Mouse (Mus musculus): ENCODE measurements around the gene Hist2h2aa1.
"Not testable (repeated sequence)": the region's sequence is repeated elsewhere in the genome, so short reads cannot be mapped to it uniquely, and the experiment has no call there.

Gene Hist2h2aa1

DNA sequence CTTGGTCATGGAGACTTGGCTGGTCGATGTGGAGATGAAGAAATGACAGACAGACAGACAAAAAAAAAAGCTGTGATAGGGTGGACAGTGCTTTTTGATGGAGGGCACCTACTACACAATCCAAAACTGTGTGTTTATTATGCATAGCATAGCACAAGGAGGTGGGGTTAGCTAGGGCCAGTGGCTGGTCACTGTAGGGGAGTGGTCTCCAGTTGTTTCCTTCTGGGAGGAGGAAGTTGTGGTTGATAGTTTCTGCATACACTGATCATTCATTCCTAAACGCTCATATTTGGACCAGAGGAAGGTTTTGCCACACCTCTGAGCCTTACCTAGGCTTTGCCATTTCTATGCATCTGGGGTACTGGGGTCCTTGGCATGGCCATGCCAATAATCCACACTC is 14.9 kb upstream of the Hist2h2aa1 start:
- DNase-seq (ENCODE audit: low read depth, low spot score): no peak

DNA sequence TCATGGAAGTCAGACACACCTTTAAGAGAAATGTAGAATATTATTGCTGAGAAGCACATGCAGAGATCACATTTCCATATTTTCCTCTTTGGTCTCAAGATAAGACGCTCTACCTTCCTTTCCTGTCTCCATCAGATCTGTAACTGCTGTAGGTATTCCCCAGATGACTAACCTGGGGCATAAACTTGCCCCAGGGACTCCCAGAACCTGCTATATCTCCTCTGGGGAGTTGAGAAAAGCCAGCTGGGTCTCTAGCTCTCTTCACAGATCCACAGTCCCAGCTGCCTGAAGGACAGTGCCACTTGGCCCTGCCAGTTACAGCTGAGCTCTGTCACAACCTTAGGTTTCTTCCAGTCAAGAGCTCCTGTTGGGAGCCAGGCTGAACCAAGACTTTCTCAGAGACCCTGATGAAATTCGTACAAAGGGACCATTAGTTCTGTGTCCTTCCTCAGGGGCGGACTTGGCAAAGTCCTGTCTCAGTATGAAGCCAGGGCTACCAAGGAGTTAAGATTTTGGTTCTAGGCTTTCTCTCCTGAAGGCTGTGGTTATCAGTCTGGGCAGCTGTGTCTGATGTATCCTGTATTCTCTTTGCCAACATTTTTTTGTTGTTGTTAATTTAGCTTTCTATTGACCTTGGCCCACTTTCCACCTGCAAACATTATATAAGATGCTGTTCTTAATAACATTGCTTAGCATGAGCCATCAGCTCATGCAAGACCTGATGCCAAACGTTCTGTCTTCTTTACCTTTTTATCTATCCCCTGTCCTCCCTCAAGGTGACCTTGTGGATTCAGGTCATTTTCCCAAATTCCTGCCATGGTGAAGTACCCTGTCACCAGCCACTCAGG is 14.2 kb upstream of the Hist2h2aa1 start:
- DNase-seq (ENCODE audit: low read depth, low spot score): no peak

DNA sequence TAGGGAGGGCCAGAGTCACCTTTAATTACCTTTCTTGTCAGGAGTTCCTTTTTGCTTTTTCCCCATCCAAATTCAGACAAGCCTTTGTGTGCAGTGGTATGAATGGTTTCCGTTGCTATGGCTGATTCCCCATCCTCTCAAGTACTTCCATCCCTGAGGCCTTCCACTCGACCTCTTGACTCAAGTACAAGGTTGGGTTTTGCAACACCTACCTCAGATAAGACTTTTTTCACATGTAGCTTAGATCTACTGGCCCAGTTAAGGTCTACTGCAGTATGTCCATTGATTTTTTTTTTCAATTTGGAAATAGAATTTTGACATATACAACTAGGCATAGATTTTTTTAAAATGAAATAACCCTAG is 13.6 kb upstream of the Hist2h2aa1 start:
- no peak for DNase-seq (ENCODE audit: low read depth, low spot score)

DNA sequence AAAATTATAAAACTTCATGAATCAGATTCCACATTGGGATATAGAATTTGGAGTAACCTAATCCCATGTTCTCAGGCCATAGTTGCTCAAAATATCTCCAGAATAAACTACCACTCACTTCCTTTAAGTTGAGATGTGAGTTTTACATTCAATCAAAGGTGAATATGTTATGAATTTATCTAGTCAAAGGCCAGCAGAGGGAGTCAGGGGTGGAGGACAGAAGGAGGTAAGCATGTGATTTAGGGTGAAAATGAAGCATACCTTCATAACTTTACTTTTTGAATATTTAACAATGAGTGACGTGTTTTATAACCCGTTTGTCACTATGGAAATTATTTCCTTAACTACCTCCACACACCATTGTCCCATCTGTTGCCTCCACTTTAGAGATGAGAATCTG is 10.4 kb upstream of the Hist2h2aa1 start:
- DNase-seq (ENCODE audit: low read depth, low spot score): no peak

DNA sequence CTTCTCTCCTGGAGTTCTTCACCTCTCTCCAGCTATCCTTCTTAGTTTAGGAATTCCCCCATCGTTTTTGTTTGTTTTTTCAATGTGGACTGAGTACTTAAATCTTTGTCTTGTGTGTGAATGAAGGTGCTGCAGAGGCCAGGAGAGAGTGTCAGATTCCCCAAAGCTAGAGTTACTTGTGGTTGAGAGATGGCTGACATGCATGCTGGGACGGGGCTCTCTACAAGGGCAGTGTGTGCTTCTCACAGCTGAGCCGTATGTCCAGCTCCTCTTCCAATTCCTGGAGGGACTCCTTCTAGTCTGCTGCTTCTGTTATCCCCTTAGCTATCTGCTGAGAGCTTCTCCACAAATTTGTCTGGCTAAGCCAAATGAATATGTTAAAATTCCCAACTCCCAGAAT is 9.5 kb upstream of the Hist2h2aa1 start:
- DNase-seq (ENCODE audit: low read depth, low spot score): no peak

DNA sequence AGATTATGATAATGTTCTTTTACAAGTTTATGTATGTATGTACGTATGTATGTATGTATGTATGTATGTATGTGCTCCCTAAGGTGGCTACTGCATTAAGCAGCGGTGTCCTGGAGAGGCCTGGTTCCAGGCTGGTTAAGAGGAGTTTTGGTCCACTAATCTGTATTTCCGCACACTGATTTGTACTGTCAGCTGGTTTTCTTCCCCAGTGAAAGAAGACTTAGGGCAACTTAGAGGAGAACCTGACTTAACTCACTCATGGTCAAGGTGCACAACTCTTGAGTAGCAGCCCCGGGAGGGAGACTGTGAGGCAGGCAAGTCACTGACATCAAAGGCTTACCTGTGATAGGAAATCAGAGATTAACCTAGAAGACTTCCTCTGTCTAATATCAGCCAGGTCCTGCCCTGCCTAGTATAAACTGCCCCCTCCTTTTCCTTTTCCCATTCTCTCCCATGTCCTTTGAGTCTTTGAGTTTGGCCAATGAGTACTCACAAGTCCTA is 8.4 kb upstream of the Hist2h2aa1 start:
- DNase-seq (ENCODE audit: low read depth, low spot score): no peak

DNA sequence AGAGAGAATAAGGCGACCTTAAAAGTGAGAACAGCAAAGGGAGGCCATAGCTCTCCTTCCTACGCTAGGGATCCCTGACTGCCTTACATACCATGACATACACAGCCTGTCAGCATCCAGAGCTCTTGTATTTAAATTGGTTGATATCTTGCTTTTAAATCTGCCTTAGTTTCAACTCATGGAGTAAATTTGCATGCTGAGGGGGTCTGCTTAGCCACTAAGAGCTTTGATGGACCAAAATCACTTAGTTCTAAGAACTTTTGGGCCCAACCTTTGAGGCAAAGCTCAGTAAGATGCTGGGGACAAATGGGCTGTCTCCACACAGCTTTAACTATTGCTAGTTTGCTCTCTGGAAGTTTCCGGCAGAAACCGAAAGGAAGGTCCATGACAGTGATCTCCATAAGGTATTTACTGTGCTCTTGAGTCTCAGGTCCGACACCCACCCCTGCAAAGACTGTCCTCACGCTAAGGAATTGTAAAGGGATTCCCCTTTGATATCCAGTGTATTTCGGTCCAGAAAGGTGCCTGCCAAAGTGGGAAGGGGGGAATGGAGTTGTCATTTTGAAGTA is 7.9 kb upstream of the Hist2h2aa1 start:
- no peak for DNase-seq (ENCODE audit: low read depth, low spot score)

DNA sequence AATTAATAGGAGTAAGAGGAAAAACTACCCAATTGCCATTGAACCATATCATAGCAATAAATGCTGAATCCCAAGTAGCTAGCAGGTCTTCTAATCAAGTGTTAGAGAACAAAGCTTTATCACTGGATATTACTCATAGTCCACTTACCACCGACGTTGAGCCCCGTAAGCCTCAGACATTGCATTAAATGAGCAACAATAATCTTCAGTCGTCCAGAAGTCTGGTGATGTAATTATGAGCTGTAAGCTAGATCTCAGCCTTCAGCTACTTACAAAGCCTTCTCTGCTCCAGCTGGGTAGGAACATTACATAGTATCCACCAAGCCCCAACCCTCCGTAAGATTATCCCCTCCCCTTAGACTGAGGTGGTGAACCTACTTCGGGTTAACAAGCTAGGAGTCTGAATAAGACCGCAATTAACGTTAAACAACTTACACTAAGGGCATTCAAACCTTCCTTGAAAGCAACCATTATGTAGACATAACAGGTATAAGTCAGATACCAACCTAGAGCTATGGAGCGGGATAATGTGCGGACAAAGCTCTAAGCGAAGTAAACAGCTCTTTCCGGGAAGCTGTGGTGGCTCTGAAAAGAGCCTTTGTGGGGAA is 7.3 kb upstream of the Hist2h2aa1 start:
- DNase-seq (ENCODE audit: low read depth, low spot score): peak; percentile 47

DNA sequence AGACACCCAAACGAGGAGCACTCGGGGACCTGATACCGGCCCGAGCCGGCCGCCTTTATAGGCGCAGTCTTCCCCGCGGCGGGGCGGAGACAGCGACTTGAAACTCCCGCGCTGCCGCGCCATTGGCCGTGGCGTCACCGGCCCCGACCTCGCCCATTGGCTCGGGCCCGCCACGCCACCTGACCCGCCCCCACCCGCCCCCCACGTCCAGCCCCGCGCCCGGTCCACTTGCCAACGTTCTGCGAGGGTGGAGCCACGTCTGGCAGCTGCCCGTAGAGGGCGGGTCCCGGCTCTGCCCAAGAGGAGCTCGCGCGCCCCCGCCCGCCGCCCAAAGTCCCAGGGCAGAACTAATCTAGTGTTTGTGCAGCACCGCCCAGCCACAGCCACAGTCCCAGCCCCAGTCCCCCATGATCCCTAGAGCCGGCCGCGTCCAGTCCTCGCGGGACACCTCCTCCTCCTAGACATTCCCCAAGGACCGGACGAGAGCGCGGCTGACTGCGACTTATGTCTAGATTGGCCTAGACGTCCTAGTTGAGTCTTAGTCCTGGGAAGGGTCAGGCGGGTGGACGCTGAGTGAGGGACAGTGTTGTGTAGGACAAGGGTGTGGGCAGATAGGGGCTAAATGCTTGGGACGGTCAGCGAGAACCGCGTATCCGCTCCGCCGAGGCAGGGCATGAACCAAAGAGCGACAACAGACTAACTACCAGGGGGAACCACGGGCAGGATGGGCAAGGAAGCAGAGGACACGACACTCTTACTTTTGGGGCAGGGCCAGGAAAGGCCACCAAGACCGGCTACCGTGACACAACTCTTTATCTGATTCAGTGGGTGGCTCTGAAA is 6.1 kb upstream of the Hist2h2aa1 start, which contains the start of gene Hist2h3c2:
TSS of gene Hist2h3c2 (minus strand) at position 174 of the 840 bp plus-strand sequence.
- not testable (repeated sequence) for DNase-seq (ENCODE audit: low read depth, low spot score)

DNA sequence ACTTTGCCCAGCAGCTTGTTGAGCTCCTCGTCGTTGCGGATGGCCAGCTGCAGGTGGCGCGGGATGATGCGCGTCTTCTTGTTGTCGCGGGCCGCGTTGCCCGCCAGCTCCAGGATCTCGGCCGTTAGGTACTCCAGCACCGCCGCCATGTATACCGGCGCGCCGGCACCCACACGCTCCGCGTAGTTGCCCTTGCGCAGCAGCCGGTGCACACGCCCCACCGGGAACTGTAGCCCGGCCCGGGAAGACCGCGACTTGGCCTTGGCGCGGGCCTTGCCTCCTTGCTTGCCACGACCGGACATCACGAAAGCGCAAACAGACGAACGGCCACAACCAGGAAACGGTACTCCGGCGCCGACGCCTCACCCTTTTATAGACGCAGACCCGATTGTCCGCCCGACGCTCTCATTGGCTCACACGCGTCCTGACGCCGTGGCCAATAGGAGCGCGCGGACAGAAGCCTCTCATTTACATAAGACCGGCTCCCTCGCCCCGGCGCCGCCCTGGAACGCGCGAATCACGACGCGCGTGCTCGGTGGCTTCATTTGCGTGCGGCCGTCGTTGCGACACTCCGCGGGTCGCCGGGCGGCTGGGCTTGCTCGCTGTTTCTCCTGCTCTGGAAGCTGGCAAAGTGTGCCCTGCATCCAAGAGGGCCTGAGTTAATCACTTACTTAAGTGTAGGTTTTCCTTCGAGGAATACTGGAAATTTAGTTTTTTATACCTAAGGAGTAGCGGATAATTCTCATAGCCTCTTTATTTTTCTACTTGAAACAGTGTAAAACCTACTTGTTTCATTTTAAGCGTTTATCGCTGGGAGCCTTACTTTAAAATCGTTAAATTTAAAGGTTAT is 5.1 kb upstream of the Hist2h2aa1 start, which contains the start of gene Hist2h2aa2:
TSS of gene Hist2h2aa2 (minus strand) at position 328 of the 850 bp plus-strand sequence.
- peak; percentile 48 for DNase-seq (ENCODE audit: low read depth, low spot score)

DNA sequence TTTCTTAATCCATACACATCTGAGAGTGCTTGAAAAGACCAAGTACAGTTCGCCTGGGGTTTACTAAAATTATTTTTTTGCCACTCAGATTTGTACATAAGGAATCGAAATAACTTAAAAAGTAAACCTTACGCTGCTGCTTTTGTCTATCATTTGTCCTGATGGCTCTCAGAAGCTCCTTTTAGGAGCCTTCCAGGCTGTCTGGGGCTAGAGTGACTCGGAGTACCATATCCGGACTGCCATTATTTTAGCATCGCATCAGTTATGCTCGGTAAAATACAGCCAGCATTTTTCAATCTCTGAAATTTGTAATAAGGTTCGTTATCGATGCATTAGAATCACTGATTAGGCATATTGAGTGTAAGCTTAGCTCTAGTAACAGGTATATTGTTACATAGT is 4.5 kb upstream of the Hist2h2aa1 start:
- no peak for DNase-seq (ENCODE audit: low read depth, low spot score)

DNA sequence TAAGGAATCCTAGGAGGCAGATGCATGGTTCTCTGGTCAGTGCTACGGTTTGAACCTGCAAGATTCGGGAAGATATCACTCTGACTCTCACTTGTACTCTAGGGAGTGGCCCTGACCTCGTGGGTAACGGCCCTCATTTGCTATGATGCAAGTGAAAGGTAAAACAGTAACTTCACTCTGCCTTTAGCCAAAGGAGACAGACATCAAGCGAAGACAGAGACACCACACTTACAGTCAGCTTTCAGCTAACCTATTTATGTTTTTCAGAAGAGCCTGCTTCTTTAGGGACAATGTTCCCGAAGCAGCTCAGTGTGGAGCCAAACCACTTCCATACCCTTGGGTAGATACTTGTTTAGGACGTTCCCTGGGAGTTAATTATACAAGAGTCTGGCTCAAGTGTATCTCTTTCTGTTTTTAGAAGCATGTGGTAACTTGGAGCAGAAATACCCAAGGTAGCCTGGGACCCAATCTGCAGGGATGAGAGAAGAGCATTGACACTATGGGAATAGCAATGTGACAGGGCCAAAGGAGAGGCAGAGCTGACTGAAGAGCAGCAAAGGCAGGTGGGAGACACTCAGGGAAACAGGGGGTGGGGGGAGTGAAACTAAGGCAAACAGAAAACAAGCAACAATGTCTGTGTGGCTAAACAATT is 1.2 kb upstream of the Hist2h2aa1 start:
- no peak for DNase-seq (ENCODE audit: low read depth, low spot score)

DNA sequence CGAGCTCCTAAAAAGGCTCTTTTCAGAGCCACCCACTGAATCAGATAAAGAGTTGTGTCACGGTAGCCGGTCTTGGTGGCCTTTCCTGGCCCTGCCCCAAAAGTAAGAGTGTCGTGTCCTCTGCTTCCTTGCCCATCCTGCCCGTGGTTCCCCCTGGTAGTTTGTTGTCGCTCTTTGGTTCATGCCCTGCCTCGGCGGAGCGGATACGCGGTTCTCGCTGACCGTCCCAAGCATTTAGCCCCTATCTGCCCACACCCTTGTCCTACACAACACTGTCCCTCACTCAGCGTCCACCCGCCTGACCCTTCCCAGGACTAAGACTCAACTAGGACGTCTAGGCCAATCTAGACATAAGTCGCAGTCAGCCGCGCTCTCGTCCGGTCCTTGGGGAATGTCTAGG is 721 bp downstream of the Hist2h2aa1 start:
- DNase-seq (ENCODE audit: low read depth, low spot score): not testable (repeated sequence)

DNA sequence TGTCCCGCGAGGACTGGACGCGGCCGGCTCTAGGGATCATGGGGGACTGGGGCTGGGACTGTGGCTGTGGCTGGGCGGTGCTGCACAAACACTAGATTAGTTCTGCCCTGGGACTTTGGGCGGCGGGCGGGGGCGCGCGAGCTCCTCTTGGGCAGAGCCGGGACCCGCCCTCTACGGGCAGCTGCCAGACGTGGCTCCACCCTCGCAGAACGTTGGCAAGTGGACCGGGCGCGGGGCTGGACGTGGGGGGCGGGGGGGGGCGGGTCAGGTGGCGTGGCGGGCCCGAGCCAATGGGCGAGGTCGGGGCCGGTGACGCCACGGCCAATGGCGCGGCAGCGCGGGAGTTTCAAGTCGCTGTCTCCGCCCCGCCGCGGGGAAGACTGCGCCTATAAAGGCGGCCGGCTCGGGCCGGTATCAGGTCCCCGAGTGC is 1.1 kb downstream of the Hist2h2aa1 start, which contains the start of gene Hist2h3c1:
TSS of gene Hist2h3c1 (plus strand) at position 259 of the 430 bp plus-strand sequence.
- DNase-seq (ENCODE audit: low read depth, low spot score): not testable (repeated sequence)

DNA sequence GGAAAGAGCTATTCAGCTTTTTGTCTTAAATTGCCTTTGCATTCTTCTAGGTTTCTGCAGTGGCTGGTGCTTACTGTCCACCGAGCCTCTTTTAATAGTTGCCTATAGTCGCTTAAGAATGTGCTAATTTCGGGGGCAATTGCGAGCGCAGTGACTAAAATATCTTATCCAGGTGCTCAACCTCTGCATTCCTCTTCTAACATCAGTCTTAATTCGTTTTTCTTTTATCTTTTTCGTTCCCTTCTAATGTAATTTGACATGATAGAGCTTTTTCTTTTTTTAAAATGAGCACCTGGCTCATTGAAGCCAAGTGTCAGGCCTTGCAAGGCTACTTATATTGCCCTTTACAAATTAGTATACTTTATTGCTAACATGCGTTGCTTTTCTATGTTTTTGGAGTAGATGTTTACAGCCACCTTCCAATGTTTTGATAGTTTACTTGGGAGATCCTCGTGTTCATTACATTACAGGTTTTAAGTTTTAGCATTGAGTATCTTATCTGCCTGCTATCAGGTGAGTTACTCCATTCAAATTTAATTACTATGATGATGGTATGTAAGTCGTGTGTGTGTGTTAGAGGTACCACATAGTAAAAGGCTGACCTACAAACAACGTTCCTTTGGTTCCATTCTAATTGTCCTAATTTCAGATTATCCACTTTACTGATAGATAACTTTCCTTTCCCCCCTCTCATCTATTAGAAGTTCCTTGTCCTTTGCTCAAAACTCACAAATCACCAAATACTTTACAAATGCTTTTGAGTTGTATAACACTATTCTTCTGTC is 2.3 kb downstream of the Hist2h2aa1 start:
- DNase-seq (ENCODE audit: low read depth, low spot score): no peak

DNA sequence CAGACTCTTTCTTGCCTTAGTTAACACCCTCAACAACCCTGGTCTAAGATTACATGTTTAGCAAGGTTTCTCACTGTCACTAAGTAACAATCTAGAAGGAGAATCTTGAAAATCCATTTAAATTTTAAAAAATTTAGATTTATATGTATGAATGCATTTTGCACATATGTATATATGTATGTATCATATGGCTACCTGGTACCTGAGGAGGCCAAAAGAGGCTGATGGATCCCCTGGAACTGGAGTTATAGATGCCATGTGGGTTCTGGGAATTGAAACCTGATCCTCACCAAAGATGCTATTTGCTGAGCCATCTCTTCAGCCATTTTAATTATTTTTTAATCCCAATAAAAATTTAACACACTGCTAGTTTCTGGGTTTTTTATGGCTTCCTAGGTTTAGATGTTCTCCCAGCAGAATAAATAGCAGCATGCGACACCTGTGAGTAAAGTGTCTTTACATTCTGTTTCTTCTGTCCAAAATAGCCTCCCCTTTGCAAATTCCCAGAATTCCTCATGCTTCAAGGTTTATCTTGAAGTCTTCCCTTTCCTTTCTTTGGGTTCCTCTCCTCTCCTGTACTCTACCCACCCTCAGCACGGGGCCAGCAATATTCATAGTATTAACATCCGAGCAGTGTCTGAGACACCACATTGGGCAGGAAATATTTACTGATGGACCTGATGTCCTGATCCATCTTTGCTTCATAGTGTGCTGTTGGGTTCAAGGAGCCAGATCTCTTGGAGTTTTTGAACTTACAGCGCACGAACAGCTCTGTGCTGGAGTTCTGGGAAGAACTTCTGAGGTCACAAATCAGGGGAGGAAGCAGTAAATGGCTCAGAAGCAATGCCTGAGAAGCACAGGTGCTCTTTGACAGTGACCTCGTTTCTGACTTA is 3.1 kb downstream of the Hist2h2aa1 start:
- no peak for DNase-seq (ENCODE audit: low read depth, low spot score)

DNA sequence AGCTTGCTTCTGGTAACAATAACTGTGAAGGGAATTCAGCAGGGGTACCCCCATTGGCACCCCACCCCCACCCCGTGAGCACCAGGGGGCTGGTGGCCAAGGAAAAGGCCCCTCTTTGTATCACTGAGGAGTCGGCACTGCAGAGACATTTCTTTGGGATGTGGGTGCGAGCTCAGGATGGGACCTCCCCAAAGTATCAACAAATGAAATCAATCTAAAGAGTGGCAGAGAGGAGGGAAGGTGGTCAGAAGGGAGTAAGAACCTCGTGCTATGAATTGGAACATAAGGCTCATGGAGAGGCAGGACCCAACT is 3.7 kb downstream of the Hist2h2aa1 start:
- no peak for DNase-seq (ENCODE audit: low read depth, low spot score)

DNA sequence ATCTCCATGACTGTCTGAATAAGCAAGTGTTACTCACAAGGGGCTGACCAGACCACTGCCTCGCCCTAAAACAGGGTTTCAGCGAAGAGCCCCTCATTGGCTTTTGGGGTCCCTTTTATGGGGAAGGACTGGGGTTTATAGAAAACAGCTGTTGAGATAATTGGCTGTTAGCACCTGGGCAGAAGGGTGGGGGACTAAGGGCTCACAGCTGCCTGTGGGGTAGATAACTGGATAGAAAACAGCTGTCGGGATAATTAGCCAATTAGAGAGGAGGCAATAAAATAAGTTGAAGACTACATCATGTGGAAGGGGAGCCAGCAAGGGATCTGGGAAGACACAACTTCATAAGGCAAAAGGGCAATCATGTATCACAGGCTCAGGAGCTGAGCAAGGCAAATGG is 5.6 kb downstream of the Hist2h2aa1 start:
- no peak for DNase-seq (ENCODE audit: low read depth, low spot score)

Data from retina, postnatal 7 days (tissue).